Comparison of ENCODE assay signal across 11 mouse cellular contexts in the genomic region with DNA sequence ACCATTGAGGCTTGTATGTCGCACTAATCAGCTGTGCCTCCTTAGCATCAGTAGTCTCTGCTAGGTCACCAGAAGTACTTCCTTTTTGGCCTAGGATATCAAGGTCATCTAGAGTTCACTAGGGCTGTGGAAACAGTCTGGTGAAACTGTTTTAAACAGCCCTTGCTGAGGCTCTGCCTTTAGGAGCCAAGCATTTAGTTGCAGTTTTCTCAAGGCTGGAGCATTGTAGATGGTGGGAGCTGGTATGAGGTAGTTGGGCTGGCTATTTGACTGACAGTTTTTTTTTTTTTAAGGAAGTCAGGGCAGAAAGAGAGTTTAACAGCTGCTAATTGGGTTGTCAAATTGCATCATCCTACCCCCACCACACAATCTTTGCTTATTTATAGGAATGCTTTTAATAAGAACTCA. TPM values are rescaled to one million over a fixed set of nuclear protein-coding genes. Genes with fewer than 3 reads are reported as not detected.
DNase-seq lines count a peak whose midpoint lies in the region; ATAC-seq and TF ChIP-seq lines count a peak whose summit lies in the region.
"Had no signal": no experiment of that assay in that cellular context is flagged by ENCODE, and none has a peak within 500 bp of the region (broad histone marks: within the 10 kb centered on the region; RNA-seq: fewer than 3 reads in every experiment).

No protein-coding gene starts in this region.

- no peaks in the 10 kb centered on the region for H3K27me3 ChIP-seq in lung, postnatal 0 days (replicated peaks; ENCODE audit: insufficient read depth, low read length)
- H3K27me3 ChIP-seq in heart, postnatal 0 days (ENCODE audit: control insufficient read depth, insufficient read depth, low read length): no peaks in the 10 kb centered on the region
- H3K27me3 ChIP-seq in splenic B cell, adult 2 months (ENCODE audit: control insufficient read depth, insufficient read depth, low read length, poor library complexity, severe bottlenecking): no peaks in the 10 kb centered on the region
- H3K27me3 ChIP-seq: neural tube, embryonic 15.5 days had no signal

- no peak for DNase-seq in gastrocnemius, adult 2 months
- no peak for DNase-seq in gastrocnemius, postnatal 14 days
- peak; percentile 63 for DNase-seq in lung, postnatal 0 days (ENCODE audit: low spot score)
- DNase-seq in lung, adult 2 months: no peak
- no peak for DNase-seq in heart, postnatal 0 days (ENCODE audit: low spot score)
- DNase-seq in splenic B cell, adult 2 months (ENCODE audit: low read depth, low spot score): peak; percentile 46
- DNase-seq in thymus, postnatal 10 days (ENCODE audit: low spot score in 2 of 2): no peak
- DNase-seq in frontal cortex, postnatal 10 days (ENCODE audit: low spot score in 2 of 2): no peak
- DNase-seq: adrenal gland, adult 8-10 months; kidney, postnatal 4 days had no signal

- intact Hi-C loops in gastrocnemius, adult 2 months (cut with DNase I): no loop called here
- intact Hi-C loops in gastrocnemius, postnatal 14 days (cut with DNase I; ENCODE audit: low total_unique reads): no loop called here

- WGBS in lung, postnatal 0 days: 22% methylated on average over 1 of the region's 1 CpGs
- 14% methylated on average over 1 of the region's 1 CpGs for WGBS in lung, adult 2 months
- WGBS in heart, postnatal 0 days: 26% methylated on average over 1 of the region's 1 CpGs

- H3K9ac ChIP-seq in lung, postnatal 0 days (replicated peaks; ENCODE audit: low read depth): no peak overlapping the region
- no peak overlapping the region for H3K9ac ChIP-seq in heart, postnatal 0 days (replicated peaks; ENCODE audit: low read depth, low read length)
- H3K9ac ChIP-seq: neural tube, embryonic 15.5 days had no signal

- no peak overlapping the region for H3K4me3 ChIP-seq in gastrocnemius, adult 2 months
- H3K4me3 ChIP-seq in lung, postnatal 0 days (ENCODE audit: low read depth, low read length): no peak overlapping the region
- no peak overlapping the region for H3K4me3 ChIP-seq in lung, adult 2 months (replicated peaks; ENCODE audit: extremely low read depth, low read depth, low read length)
- no peak overlapping the region for H3K4me3 ChIP-seq in heart, postnatal 0 days (ENCODE audit: low read depth, low read length)
- H3K4me3 ChIP-seq: neural tube, embryonic 15.5 days had no signal

- peak; percentile 29 for ATAC-seq in lung, postnatal 0 days
- ATAC-seq in heart, postnatal 0 days (ENCODE audit: insufficient read depth, low read depth): no peak

- no peak overlapping the region for H3K4me2 ChIP-seq in lung, postnatal 0 days (replicated peaks; ENCODE audit: low read depth, low read length)
- H3K4me2 ChIP-seq in heart, postnatal 0 days (ENCODE audit: low read depth, low read length): no peak overlapping the region
- H3K4me2 ChIP-seq: neural tube, embryonic 15.5 days had no signal

- no peak for TF ChIP-seq POLR2A in lung, adult 2 months (IDR thresholded peaks at IDR 0.05; ENCODE audit: borderline replicate concordance, extremely low read depth, low read depth, low read length)

- no peaks in the 10 kb centered on the region for H3K36me3 ChIP-seq in lung, postnatal 0 days (ENCODE audit: insufficient read depth, low read length)
- H3K36me3 ChIP-seq in heart, postnatal 0 days (replicated peaks; ENCODE audit: control insufficient read depth, insufficient read depth, low read length): peaks cover 5% of the 10 kb centered on the region; the same call in 1 of the 2 replicates
- H3K36me3 ChIP-seq in splenic B cell, adult 2 months (ENCODE audit: control insufficient read depth, insufficient read depth, low read length, poor library complexity, severe bottlenecking): 0 out of 2 replicates have a peak, but pooled peaks cover 3% of the 10 kb centered on the region
- H3K36me3 ChIP-seq: neural tube, embryonic 15.5 days had no signal

- peak overlapping the region; percentile 63 for H3K27ac ChIP-seq in gastrocnemius, adult 2 months
- peak overlapping the region; percentile 20; the same call in 1 of the 2 replicates for H3K27ac ChIP-seq in lung, postnatal 0 days (ENCODE audit: low read length)
- peak overlapping the region; percentile 25; the same call in 1 of the 2 replicates for H3K27ac ChIP-seq in heart, postnatal 0 days (ENCODE audit: low read depth)
- H3K27ac ChIP-seq: neural tube, embryonic 15.5 days had no signal

- peak; percentile 28; the same call in 1 of the 2 replicates for TF ChIP-seq EP300 in lung, postnatal 0 days (IDR thresholded peaks at IDR 0.05)
- TF ChIP-seq EP300 in heart, postnatal 0 days (IDR thresholded peaks at IDR 0.05; ENCODE audit: low read depth): no peak

- H3K9me3 ChIP-seq in lung, postnatal 0 days (ENCODE audit: low read length): no peaks in the 10 kb centered on the region
- no peaks in the 10 kb centered on the region for H3K9me3 ChIP-seq in heart, postnatal 0 days (replicated peaks; ENCODE audit: control insufficient read depth, low read length)
- H3K9me3 ChIP-seq: neural tube, embryonic 15.5 days had no signal

- H3K4me1 ChIP-seq in lung, postnatal 0 days (ENCODE audit: insufficient read depth, low read depth, low read length): peaks cover 34% of the 10 kb centered on the region; the same call in 1 of the 2 replicates
- H3K4me1 ChIP-seq in lung, adult 2 months (ENCODE audit: control insufficient read depth, insufficient read depth, low read length): peaks cover 44% of the 10 kb centered on the region
- peaks cover 42% of the 10 kb centered on the region for H3K4me1 ChIP-seq in heart, postnatal 0 days (ENCODE audit: control insufficient read depth, insufficient read depth)

- TF ChIP-seq CTCF in gastrocnemius, adult 2 months (IDR thresholded peaks at IDR 0.05): no peak
- TF ChIP-seq CTCF in lung, postnatal 0 days (IDR thresholded peaks at IDR 0.05): no peak
- no peak for TF ChIP-seq CTCF in lung, adult 2 months (IDR thresholded peaks at IDR 0.05; ENCODE audit: insufficient read depth, low read length)
- no peak for TF ChIP-seq CTCF in heart, postnatal 0 days (IDR thresholded peaks at IDR 0.05; ENCODE audit: low read depth)

RNA-seq across cellular contexts. Expression of a gene that starts 56.6 kb away (rescaled TPM):
- 10 to 100 TPM; 37.7 to 41.1 TPM for total RNA-seq in gastrocnemius, adult 2 months (2021)
- total RNA-seq in gastrocnemius, postnatal 14 days (2021): 10 to 100 TPM; 27.8 to 28.7 TPM
- polyA plus RNA-seq in lung, postnatal 0 days (2015; fragmentation: Nextera tagmentation; extraction: Ambion mirVana): 26.5 and 34.9 TPM in 2 replicates
- polyA plus RNA-seq in lung, adult 2 months (2012; rRNA removed): 83.3 and 102 TPM in 2 replicates
- total RNA-seq in heart, postnatal 0 days (2014; rRNA removed; ENCODE audit: low replicate concordance): 50.2 and 50.6 TPM in 2 replicates
- polyA plus RNA-seq in heart, postnatal 0 days (2015; fragmentation: Nextera tagmentation; extraction: Ambion mirVana): 15.1 and 15.4 TPM in 2 replicates

Comparison
In these comparisons a context has a peak if more than half of its experiments do, and no peak if none do; other contexts are left out.
1. DNase-seq: peak in lung, postnatal 0 days (single experiment) and splenic B cell, adult 2 months (single experiment); none in gastrocnemius, adult 2 months (single experiment), gastrocnemius, postnatal 14 days (single experiment), lung, adult 2 months (single experiment), heart, postnatal 0 days (single experiment), thymus, postnatal 10 days (0 of 2) and frontal cortex, postnatal 10 days (0 of 2).
2. Peak in every context shown above with its lines, with median percentiles within 50 percentile points of each other: H3K27ac ChIP-seq.